Comparison of ENCODE assay signal across 17 mouse cellular contexts in the genomic region with DNA sequence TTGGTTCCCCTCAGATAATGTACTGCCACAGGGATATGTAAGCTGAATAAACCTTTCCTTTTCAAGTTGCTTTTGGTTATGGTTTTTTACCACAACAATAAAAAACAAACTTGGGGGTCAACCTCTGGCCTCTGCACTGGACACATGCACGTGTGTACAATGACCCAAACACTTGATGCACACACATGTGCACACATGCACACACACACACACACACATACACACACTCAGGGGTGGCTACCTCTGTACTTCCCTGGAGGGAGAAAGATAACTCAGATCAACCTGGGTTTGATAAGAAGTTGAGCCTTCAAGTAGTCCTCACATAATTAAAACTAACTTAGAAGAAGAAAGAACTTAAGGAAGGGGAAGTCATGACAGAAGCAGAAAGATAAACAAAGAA. TPM values are rescaled to one million over a fixed set of nuclear protein-coding genes. Genes with fewer than 3 reads are reported as not detected.
A peak's percentile ranks its signal among the peaks of the same experiment; 100 is the strongest.
DNase-seq lines count a peak whose midpoint lies in the region; ATAC-seq and TF ChIP-seq lines count a peak whose summit lies in the region.
"Had no signal": no experiment of that assay in that cellular context is flagged by ENCODE, and none has a peak within 500 bp of the region (broad histone marks: within the 10 kb centered on the region; RNA-seq: fewer than 3 reads in every experiment).

No protein-coding gene starts in this region.

- no peak overlapping the region for H3K9ac ChIP-seq in forebrain, embryonic 14.5 days (ENCODE audit: low read length)
- H3K9ac ChIP-seq in forebrain, postnatal 0 days: no peak overlapping the region
- no peak overlapping the region for H3K9ac ChIP-seq in midbrain, embryonic 13.5 days (replicated peaks)
- no peak overlapping the region for H3K9ac ChIP-seq in midbrain, postnatal 0 days (replicated peaks; ENCODE audit: low read length, poor library complexity, severe bottlenecking)
- H3K9ac ChIP-seq in forebrain, embryonic 15.5 days (replicated peaks): no peak overlapping the region
- H3K9ac ChIP-seq in hindbrain, embryonic 13.5 days: no peak overlapping the region
- H3K9ac ChIP-seq: heart, embryonic 13.5 days; intestine, embryonic 15.5 days; liver, embryonic 14.5 days had no signal

- H3K36me3 ChIP-seq in forebrain, embryonic 14.5 days (ENCODE audit: control insufficient read depth, insufficient read depth, low read length): no peaks in the 10 kb centered on the region
- H3K36me3 ChIP-seq in forebrain, postnatal 0 days (ENCODE audit: insufficient read depth): no peaks in the 10 kb centered on the region
- 0 out of 2 replicates have a peak, but pooled peaks cover 3% of the 10 kb centered on the region for H3K36me3 ChIP-seq in midbrain, embryonic 13.5 days
- no peaks in the 10 kb centered on the region for H3K36me3 ChIP-seq in midbrain, postnatal 0 days (ENCODE audit: insufficient read depth, low read length)
- no peaks in the 10 kb centered on the region for H3K36me3 ChIP-seq in forebrain, embryonic 15.5 days
- no peaks in the 10 kb centered on the region for H3K36me3 ChIP-seq in hindbrain, embryonic 13.5 days
- H3K36me3 ChIP-seq: heart, embryonic 13.5 days; intestine, embryonic 15.5 days had no signal

- no peak overlapping the region for H3K4me3 ChIP-seq in forebrain, embryonic 14.5 days (ENCODE audit: low read depth, low read length)
- H3K4me3 ChIP-seq in forebrain, postnatal 0 days (ENCODE audit: low read depth, low read length): no peak overlapping the region
- no peak overlapping the region for H3K4me3 ChIP-seq in midbrain, embryonic 13.5 days (replicated peaks)
- H3K4me3 ChIP-seq in midbrain, postnatal 0 days (ENCODE audit: low read depth, low read length): no peak overlapping the region
- no peak overlapping the region for H3K4me3 ChIP-seq in forebrain, embryonic 15.5 days
- H3K4me3 ChIP-seq in hindbrain, embryonic 13.5 days: no peak overlapping the region
- H3K4me3 ChIP-seq: heart, adult 2 months; heart, embryonic 13.5 days; intestine, embryonic 15.5 days had no signal

- peaks cover 19% of the 10 kb centered on the region for H3K4me1 ChIP-seq in forebrain, embryonic 14.5 days (ENCODE audit: control insufficient read depth, insufficient read depth, low read length)
- peaks cover 7% of the 10 kb centered on the region for H3K4me1 ChIP-seq in forebrain, postnatal 0 days (ENCODE audit: insufficient read depth)
- H3K4me1 ChIP-seq in midbrain, embryonic 13.5 days (replicated peaks): peaks cover 31% of the 10 kb centered on the region
- peaks cover 6% of the 10 kb centered on the region for H3K4me1 ChIP-seq in midbrain, postnatal 0 days (ENCODE audit: insufficient read depth, low read length)
- H3K4me1 ChIP-seq in forebrain, embryonic 15.5 days: peaks cover 36% of the 10 kb centered on the region
- peaks cover 28% of the 10 kb centered on the region for H3K4me1 ChIP-seq in hindbrain, embryonic 13.5 days (replicated peaks)
- H3K4me1 ChIP-seq: intestine, embryonic 15.5 days had no signal

- no peaks in the 10 kb centered on the region; the same call in 1 of the 2 replicates for H3K9me3 ChIP-seq in forebrain, embryonic 14.5 days (replicated peaks; ENCODE audit: control insufficient read depth, low read length)
- H3K9me3 ChIP-seq in forebrain, postnatal 0 days (ENCODE audit: low read length): no peaks in the 10 kb centered on the region
- no peaks in the 10 kb centered on the region for H3K9me3 ChIP-seq in midbrain, embryonic 13.5 days
- no peaks in the 10 kb centered on the region for H3K9me3 ChIP-seq in midbrain, postnatal 0 days (ENCODE audit: low read length)
- no peaks in the 10 kb centered on the region for H3K9me3 ChIP-seq in forebrain, embryonic 15.5 days
- no peaks in the 10 kb centered on the region for H3K9me3 ChIP-seq in hindbrain, embryonic 13.5 days
- H3K9me3 ChIP-seq: heart, embryonic 13.5 days; intestine, embryonic 15.5 days had no signal

- WGBS in forebrain, embryonic 14.5 days: 54% methylated on average over 1 of the region's 1 CpGs
- WGBS in forebrain, postnatal 0 days: 49% methylated on average over 1 of the region's 1 CpGs
- 61% methylated on average over 1 of the region's 1 CpGs for WGBS in midbrain, embryonic 13.5 days
- 61% methylated on average over 1 of the region's 1 CpGs for WGBS in midbrain, postnatal 0 days
- 43% methylated on average over 1 of the region's 1 CpGs for WGBS in forebrain, embryonic 15.5 days
- 69% methylated on average over 1 of the region's 1 CpGs for WGBS in hindbrain, embryonic 13.5 days

- no peak overlapping the region for H3K4me2 ChIP-seq in forebrain, embryonic 14.5 days (ENCODE audit: low read length)
- H3K4me2 ChIP-seq in forebrain, postnatal 0 days (ENCODE audit: low read depth): no peak overlapping the region
- no peak overlapping the region for H3K4me2 ChIP-seq in midbrain, embryonic 13.5 days (replicated peaks)
- H3K4me2 ChIP-seq in midbrain, postnatal 0 days (ENCODE audit: low read depth, low read length, poor library complexity, severe bottlenecking): no peak overlapping the region
- no peak overlapping the region for H3K4me2 ChIP-seq in forebrain, embryonic 15.5 days (replicated peaks)
- H3K4me2 ChIP-seq in hindbrain, embryonic 13.5 days: no peak overlapping the region
- H3K4me2 ChIP-seq: heart, embryonic 13.5 days; intestine, embryonic 15.5 days had no signal

- H3K27me3 ChIP-seq in forebrain, embryonic 14.5 days (replicated peaks; ENCODE audit: control insufficient read depth, insufficient read depth, low read length): peaks cover 19% of the 10 kb centered on the region
- H3K27me3 ChIP-seq in forebrain, postnatal 0 days (ENCODE audit: insufficient read depth, low read length): no peaks in the 10 kb centered on the region
- 0 out of 2 replicates have a peak, but pooled peaks cover 7% of the 10 kb centered on the region for H3K27me3 ChIP-seq in midbrain, embryonic 13.5 days
- H3K27me3 ChIP-seq in midbrain, postnatal 0 days (ENCODE audit: insufficient read depth, low read length): no peaks in the 10 kb centered on the region
- peaks cover 9% of the 10 kb centered on the region; the same call in 1 of the 2 replicates for H3K27me3 ChIP-seq in forebrain, embryonic 15.5 days
- H3K27me3 ChIP-seq in hindbrain, embryonic 13.5 days: peaks cover 7% of the 10 kb centered on the region; the same call in 1 of the 2 replicates
- H3K27me3 ChIP-seq: heart, embryonic 13.5 days; intestine, embryonic 15.5 days had no signal

- H3K27ac ChIP-seq in forebrain, embryonic 14.5 days (ENCODE audit: low read depth, low read length): no peak overlapping the region
- no peak overlapping the region for H3K27ac ChIP-seq in forebrain, postnatal 0 days (ENCODE audit: low read depth, low read length)
- H3K27ac ChIP-seq in midbrain, embryonic 13.5 days: peak overlapping the region; percentile 87; the same call in 1 of the 2 replicates
- no peak overlapping the region; the same call in 1 of the 2 replicates for H3K27ac ChIP-seq in midbrain, postnatal 0 days (ENCODE audit: low read depth, low read length)
- peak overlapping the region; percentile 77; the same call in 1 of the 2 replicates for H3K27ac ChIP-seq in forebrain, embryonic 15.5 days (replicated peaks)
- peak overlapping the region; percentile 52; the same call in 1 of the 2 replicates for H3K27ac ChIP-seq in hindbrain, embryonic 13.5 days
- H3K27ac ChIP-seq: heart, adult 2 months; intestine, embryonic 15.5 days; kidney, postnatal 0 days; liver, embryonic 14.5 days; stomach, postnatal 0 days had no signal

- ATAC-seq in forebrain, embryonic 14.5 days: peak; percentile 15; the same call in 1 of the 2 replicates
- ATAC-seq in forebrain, postnatal 0 days: no peak
- ATAC-seq in midbrain, embryonic 13.5 days: 0 out of 2 replicates have a peak, but pooled peaks have one; percentile 40
- no peak for ATAC-seq in midbrain, postnatal 0 days (ENCODE audit: low FRiP score)
- 0 out of 2 replicates have a peak, but pooled peaks have one; percentile 33 for ATAC-seq in forebrain, embryonic 15.5 days (replicated peaks)
- ATAC-seq in hindbrain, embryonic 13.5 days (ENCODE audit: low FRiP score): peak; percentile 29
- ATAC-seq: CD4-positive, CD25-positive, alpha-beta regulatory T cell, adult 4 months; intestine, embryonic 15.5 days had no signal

- TF ChIP-seq CTCF in forebrain, postnatal 0 days (IDR thresholded peaks at IDR 0.05; ENCODE audit: low read depth): no peak
- TF ChIP-seq CTCF in midbrain, postnatal 0 days (IDR thresholded peaks at IDR 0.05): no peak

- no peak for DNase-seq in forebrain, embryonic 14.5 days (ENCODE audit: low spot score)
- no peak for DNase-seq in forebrain, postnatal 0 days
- DNase-seq in midbrain, postnatal 0 days (ENCODE audit: low spot score): no peak
- DNase-seq in adrenal gland, postnatal 4 days (ENCODE audit: low spot score in 2 of 2): no peak
- DNase-seq: lung, adult 2 months; thymus, adult 18-20 months; thymus, postnatal 25 days had no signal

RNA-seq across cellular contexts. Expression of a gene that starts 55.4 kb away (rescaled TPM):
- 33.1 and 41.1 TPM in 2 replicates for polyA plus RNA-seq in forebrain, embryonic 14.5 days (2014; fragmentation: Nextera tagmentation; extraction: Ambion mirVana)
- 38.4 and 48.0 TPM in 2 replicates for total RNA-seq in forebrain, postnatal 0 days (2014; rRNA removed)
- 30.8 and 40.7 TPM in 2 replicates for polyA plus RNA-seq in forebrain, postnatal 0 days (2015; fragmentation: Nextera tagmentation; extraction: Ambion mirVana)
- 57.0 and 62.1 TPM in 2 replicates for polyA plus RNA-seq in midbrain, embryonic 13.5 days (2015; fragmentation: Nextera tagmentation; extraction: Ambion mirVana)
- 53.2 and 70.6 TPM in 2 replicates for total RNA-seq in midbrain, postnatal 0 days (2014; rRNA removed)
- polyA plus RNA-seq in midbrain, postnatal 0 days (2015; fragmentation: Nextera tagmentation; extraction: Ambion mirVana): 53.4 and 73.9 TPM in 2 replicates
- 52.7 and 54.7 TPM in 2 replicates for polyA plus RNA-seq in forebrain, embryonic 15.5 days (2015; fragmentation: Nextera tagmentation; extraction: Ambion mirVana)
- polyA plus RNA-seq in hindbrain, embryonic 13.5 days (2015; fragmentation: Nextera tagmentation; extraction: Ambion mirVana): 59.0 and 63.2 TPM in 2 replicates
- 10 to 100 TPM; 70.3 to 76.4 TPM for total RNA-seq in adrenal gland, postnatal 4 days (2021)

Comparison
In these comparisons a context has a peak if more than half of its experiments do, and no peak if none do; other contexts are left out.
1. ATAC-seq: peak in forebrain, embryonic 14.5 days (single experiment), midbrain, embryonic 13.5 days (single experiment), forebrain, embryonic 15.5 days (single experiment) and hindbrain, embryonic 13.5 days (single experiment); none in forebrain, postnatal 0 days (single experiment) and midbrain, postnatal 0 days (single experiment).
2. H3K27ac ChIP-seq: peak in midbrain, embryonic 13.5 days (single experiment), forebrain, embryonic 15.5 days (single experiment) and hindbrain, embryonic 13.5 days (single experiment); none in forebrain, embryonic 14.5 days (single experiment), forebrain, postnatal 0 days (single experiment) and midbrain, postnatal 0 days (single experiment).